In the genomic region with DNA sequence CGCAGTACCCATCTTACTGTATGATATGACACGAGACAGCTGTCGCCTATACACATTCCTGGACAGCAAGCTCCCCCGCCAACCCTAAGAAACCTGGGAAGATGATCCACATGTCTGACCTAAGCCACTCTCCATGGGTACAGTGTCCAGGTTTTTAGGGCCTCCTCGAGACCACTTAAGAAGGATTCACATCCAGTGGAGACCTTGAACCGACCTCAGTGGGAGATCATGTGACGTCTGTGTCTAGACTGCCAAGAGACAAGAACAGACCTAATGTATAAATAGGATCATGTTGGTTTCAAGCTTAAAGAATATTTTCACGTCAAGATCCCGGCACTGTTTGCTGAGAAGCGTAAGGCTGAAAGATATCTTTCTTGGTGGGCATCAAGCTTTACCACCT, we compare ENCODE assay signal across 16 mouse cellular contexts. TPM values are rescaled to one million over a fixed set of nuclear protein-coding genes. Genes with fewer than 3 reads are reported as not detected.
DNase-seq lines count a peak whose midpoint lies in the region; ATAC-seq and TF ChIP-seq lines count a peak whose summit lies in the region.
"Had no signal": no experiment of that assay in that cellular context is flagged by ENCODE, and none has a peak within 500 bp of the region (broad histone marks: within the 10 kb centered on the region; RNA-seq: fewer than 3 reads in every experiment).

No protein-coding gene starts in this region.

- H3K4me3 ChIP-seq in left cerebral cortex, adult 2 months = no peak overlapping the region; the same call in 1 of the 2 replicates
- peak overlapping the region; percentile 27 to 35; a peak in 3 of 4 replicates for H3K4me3 ChIP-seq in heart, embryonic 14.5 days (ENCODE audit: control insufficient read depth in 1 of 2, insufficient read depth in 1 of 2, low read depth in 1 of 2, low read length in 2 of 2)
- 0 out of 2 replicates have a peak overlapping the region, but pooled peaks have one; percentile 12 for H3K4me3 ChIP-seq in midbrain, postnatal 0 days (ENCODE audit: low read depth, low read length)
- H3K4me3 ChIP-seq in liver, embryonic 11.5 days (ENCODE audit: low read depth, low read length) = no peak overlapping the region
- H3K4me3 ChIP-seq: limb, embryonic 13.5 days had no signal

- peak; percentile 82 for DNase-seq in heart, adult 11 months
- DNase-seq in heart, postnatal 14 days = no peak
- no peak for DNase-seq in left cerebral cortex, adult 2 months (ENCODE audit: extremely low spot score in 1 of 2, low spot score in 2 of 2)
- DNase-seq in left cerebral cortex, adult 9 months (ENCODE audit: low spot score in 2 of 2) = no peak
- DNase-seq in midbrain, postnatal 0 days (ENCODE audit: low spot score) = no peak
- no peak for DNase-seq in liver, embryonic 11.5 days (ENCODE audit: low spot score)
- no peak for DNase-seq in right cerebral cortex, adult 18-20 months
- DNase-seq: adrenal gland, postnatal 25 days; cerebellum, adult 11-12 months; kidney, adult 2 months; kidney, postnatal 36 days; lung, adult 18-20 months; lung, postnatal 4 days had no signal

- peaks cover 21 to 49% of the 10 kb centered on the region in 2 experiments for H3K4me1 ChIP-seq in heart, embryonic 14.5 days (ENCODE audit: control insufficient read depth in 2 of 2, insufficient read depth in 2 of 2, low read length in 2 of 2)
- H3K4me1 ChIP-seq in midbrain, postnatal 0 days (ENCODE audit: insufficient read depth, low read length) = peaks cover 13% of the 10 kb centered on the region; the same call in 1 of the 2 replicates
- H3K4me1 ChIP-seq in liver, embryonic 11.5 days (replicated peaks; ENCODE audit: control insufficient read depth, insufficient read depth, low read length) = no peaks in the 10 kb centered on the region; the same call in 1 of the 2 replicates

- peak overlapping the region; percentile 62 for H3K4me2 ChIP-seq in heart, embryonic 14.5 days (ENCODE audit: low read length)
- peak overlapping the region; percentile 32 for H3K4me2 ChIP-seq in midbrain, postnatal 0 days (ENCODE audit: low read depth, low read length, poor library complexity, severe bottlenecking)
- H3K4me2 ChIP-seq in liver, embryonic 11.5 days = no peak overlapping the region
- H3K4me2 ChIP-seq: limb, embryonic 13.5 days had no signal

- H3K9ac ChIP-seq in heart, embryonic 14.5 days (ENCODE audit: low read length) = peak overlapping the region; percentile 63
- H3K9ac ChIP-seq in midbrain, postnatal 0 days (replicated peaks; ENCODE audit: low read length, poor library complexity, severe bottlenecking) = no peak overlapping the region
- no peak overlapping the region for H3K9ac ChIP-seq in liver, embryonic 11.5 days (ENCODE audit: low read depth, low read length)
- H3K9ac ChIP-seq: limb, embryonic 13.5 days had no signal

- no peak for TF ChIP-seq CTCF in left cerebral cortex, adult 2 months (IDR thresholded peaks at IDR 0.05)
- no peak for TF ChIP-seq CTCF in midbrain, postnatal 0 days (IDR thresholded peaks at IDR 0.05)

- no peaks in the 10 kb centered on the region for H3K36me3 ChIP-seq in heart, embryonic 14.5 days (ENCODE audit: control insufficient read depth, insufficient read depth, low read length)
- H3K36me3 ChIP-seq in midbrain, postnatal 0 days (ENCODE audit: insufficient read depth, low read length) = no peaks in the 10 kb centered on the region
- H3K36me3 ChIP-seq in liver, embryonic 11.5 days (ENCODE audit: control insufficient read depth, insufficient read depth, low read length) = no peaks in the 10 kb centered on the region
- H3K36me3 ChIP-seq: limb, embryonic 13.5 days had no signal

- ATAC-seq in heart, embryonic 14.5 days (ENCODE audit: insufficient number of reproducible peaks, insufficient read depth, low FRiP score, low read depth) = no peak
- ATAC-seq in midbrain, postnatal 0 days (ENCODE audit: low FRiP score) = no peak
- ATAC-seq in liver, embryonic 11.5 days (replicated peaks; ENCODE audit: low FRiP score) = no peak

- no peaks in the 10 kb centered on the region for H3K9me3 ChIP-seq in heart, embryonic 14.5 days (ENCODE audit: control insufficient read depth, low read length)
- H3K9me3 ChIP-seq in midbrain, postnatal 0 days (ENCODE audit: low read length) = no peaks in the 10 kb centered on the region
- H3K9me3 ChIP-seq in liver, embryonic 11.5 days (ENCODE audit: control insufficient read depth, low read length) = no peaks in the 10 kb centered on the region; the same call in 1 of the 2 replicates
- H3K9me3 ChIP-seq: limb, embryonic 13.5 days had no signal

- no peaks in the 10 kb centered on the region; the same call in 1 of the 2 replicates for H3K27me3 ChIP-seq in heart, embryonic 14.5 days (ENCODE audit: control insufficient read depth, insufficient read depth, low read length)
- no peaks in the 10 kb centered on the region for H3K27me3 ChIP-seq in midbrain, postnatal 0 days (ENCODE audit: insufficient read depth, low read length)
- H3K27me3 ChIP-seq in liver, embryonic 11.5 days (replicated peaks; ENCODE audit: control insufficient read depth, insufficient read depth, low read length) = peaks cover 35% of the 10 kb centered on the region

- intact Hi-C loops in heart, postnatal 14 days (cut with DNase I) = no loop called here
- intact Hi-C loops in left cerebral cortex, adult 2 months (cut with DNase I) = no loop called here

- 36% methylated on average over 10 of the region's 10 CpGs for whole genome bisulfite sequencing in heart, embryonic 14.5 days
- WGBS in midbrain, postnatal 0 days = 81% methylated on average over 10 of the region's 10 CpGs
- WGBS in liver, embryonic 11.5 days = 79% methylated on average over 10 of the region's 10 CpGs

- peak overlapping the region; percentile 28 for H3K27ac ChIP-seq in left cerebral cortex, adult 2 months
- peak overlapping the region; percentile 89 to 91 for H3K27ac ChIP-seq in heart, embryonic 14.5 days (replicated peaks in 1 of 2; ENCODE audit: control insufficient read depth in 1 of 2, insufficient read depth in 1 of 2, low read depth in 2 of 2, low read length in 2 of 2)
- H3K27ac ChIP-seq in midbrain, postnatal 0 days (ENCODE audit: low read depth, low read length) = no peak overlapping the region
- no peak overlapping the region for H3K27ac ChIP-seq in liver, embryonic 11.5 days (ENCODE audit: low read depth, low read length)
- H3K27ac ChIP-seq: limb, embryonic 13.5 days had no signal

RNA-seq across cellular contexts. Expression of gene Gm13090, which starts 14.8 kb away (rescaled TPM):
- not detected for total RNA-seq in heart, postnatal 14 days (2021)
- not detected for total RNA-seq in left cerebral cortex, adult 2 months (2021)
- polyA plus RNA-seq in heart, embryonic 14.5 days (2014; fragmentation: Nextera tagmentation; extraction: Ambion mirVana) = 0.28 TPM in 1 of 2 replicates, not detected in the other
- total RNA-seq in midbrain, postnatal 0 days (2014; rRNA removed) = not detected in 2 replicates
- polyA plus RNA-seq in midbrain, postnatal 0 days (2015; fragmentation: Nextera tagmentation; extraction: Ambion mirVana) = not detected in 2 replicates
- not detected in 2 replicates for polyA plus RNA-seq in liver, embryonic 11.5 days (2014; fragmentation: Nextera tagmentation; extraction: Ambion mirVana)
- total RNA-seq: adrenal gland, postnatal 25 days; hematopoietic stem cell, adult 5-6 weeks had no signal
- polyA plus RNA-seq: kidney, adult 2 months; limb, embryonic 13.5 days had no signal

RNA-seq across cellular contexts. Expression of gene Vamp3, which starts 46.4 kb away (rescaled TPM):
- total RNA-seq in heart, postnatal 14 days (2021) = 10 to 100 TPM; 73.1 to 78.0 TPM
- total RNA-seq in left cerebral cortex, adult 2 months (2021) = 10 to 100 TPM; 29.6 to 32.5 TPM
- 89.7 and 97.4 TPM in 2 replicates for polyA plus RNA-seq in heart, embryonic 14.5 days (2014; fragmentation: Nextera tagmentation; extraction: Ambion mirVana)
- 34.6 and 43.6 TPM in 2 replicates for total RNA-seq in midbrain, postnatal 0 days (2014; rRNA removed)
- 42.1 and 43.5 TPM in 2 replicates for polyA plus RNA-seq in midbrain, postnatal 0 days (2015; fragmentation: Nextera tagmentation; extraction: Ambion mirVana)
- polyA plus RNA-seq in liver, embryonic 11.5 days (2014; fragmentation: Nextera tagmentation; extraction: Ambion mirVana) = 71.0 and 74.6 TPM in 2 replicates

RNA-seq across cellular contexts. Expression of gene Per3, which starts 59.7 kb away (rescaled TPM):
- 10 to 100 TPM; 11.8 to 16.3 TPM for total RNA-seq in heart, postnatal 14 days (2021)
- total RNA-seq in left cerebral cortex, adult 2 months (2021) = 10 to 100 TPM; 25.1 to 29.9 TPM
- 10.4 and 11.3 TPM in 2 replicates for polyA plus RNA-seq in heart, embryonic 14.5 days (2014; fragmentation: Nextera tagmentation; extraction: Ambion mirVana)
- 4.3 and 6.5 TPM in 2 replicates for total RNA-seq in midbrain, postnatal 0 days (2014; rRNA removed)
- polyA plus RNA-seq in midbrain, postnatal 0 days (2015; fragmentation: Nextera tagmentation; extraction: Ambion mirVana) = 4.0 and 4.5 TPM in 2 replicates
- polyA plus RNA-seq in liver, embryonic 11.5 days (2014; fragmentation: Nextera tagmentation; extraction: Ambion mirVana) = 7.7 and 8.0 TPM in 2 replicates

Comparison
In these comparisons a context has a peak if more than half of its experiments do, and no peak if none do; other contexts are left out.
1. H3K27ac ChIP-seq: peak in left cerebral cortex, adult 2 months (single experiment) and heart, embryonic 14.5 days (2 of 2); none in midbrain, postnatal 0 days (single experiment) and liver, embryonic 11.5 days (single experiment).
2. H3K4me3 ChIP-seq: peak in heart, embryonic 14.5 days (2 of 2) and midbrain, postnatal 0 days (single experiment); none in left cerebral cortex, adult 2 months (single experiment) and liver, embryonic 11.5 days (single experiment).